Mouse (Mus musculus) left cerebral cortex, postnatal 36 days (tissue): ENCODE data around the gene H2al1h. TPM values are rescaled to one million over a fixed set of nuclear protein-coding genes. Genes with fewer than 3 reads are reported as not detected.
"Not testable (repeated sequence)": the region's sequence is repeated elsewhere in the genome, so short reads cannot be mapped to it uniquely, and the experiment has no call there.

Source experiments
- DNase-seq, 2 experiments: peaks; one replicate each; pipeline ENCODE4 v3.0.0; 2021 to 2022; ENCODE audit warnings: low spot score in 2 of 2, mixed read lengths in 1 of 2
- intact Hi-C: fragments of 180-260 bp; cut with DNase I; formaldehyde crosslinking; loops from one replicate; pipeline ENCODE4 v1.15.1; 2025
- total RNA-seq, 2 experiments: library from RNA; stranded (reverse); gene quantifications; 2 replicates each; pipeline ENCODE4 v1.2.3; 2021

H2al1h gene
- not detected for total RNA-seq

- intact Hi-C loops: not testable (repeated sequence)
These were observed at the start of gene H2al1h for GRCm38 (mm10) chrX:11321192-11321591. H2al1h (plus strand) TSS chrX:11321492.

DNA sequence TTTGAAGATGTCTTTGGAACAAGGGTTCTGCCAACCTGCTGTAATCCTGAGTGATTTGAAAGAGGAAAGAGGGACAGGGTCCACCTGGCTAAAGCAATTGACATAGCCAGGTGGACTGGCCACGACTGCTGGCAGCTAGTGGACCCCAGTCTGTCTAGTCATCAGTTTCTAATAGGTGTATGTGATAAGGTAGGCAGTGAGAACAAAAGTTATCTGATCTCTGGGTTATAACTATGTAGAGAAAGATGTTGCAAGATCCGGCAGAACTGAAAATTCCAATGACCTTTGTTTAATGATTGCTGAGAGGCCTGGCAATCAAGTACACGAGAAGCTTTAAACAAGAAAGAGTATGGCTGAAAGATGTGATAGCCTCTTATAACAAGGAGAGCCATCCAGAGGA, 48.1 kb upstream of the H2al1h start:
- no peak for DNase-seq
- intact Hi-C loops: no loop called here

More at GRCm38 (mm10) chrX:11321192-11321591, at the start of gene H2al1h:
- DNase-seq: not testable (repeated sequence)

- intact Hi-C loops: no loop called here
- DNase-seq: no peak
These were observed 44.2 kb upstream of the H2al1h start for GRCm38 (mm10) chrX:11277083-11277482.

DNA sequence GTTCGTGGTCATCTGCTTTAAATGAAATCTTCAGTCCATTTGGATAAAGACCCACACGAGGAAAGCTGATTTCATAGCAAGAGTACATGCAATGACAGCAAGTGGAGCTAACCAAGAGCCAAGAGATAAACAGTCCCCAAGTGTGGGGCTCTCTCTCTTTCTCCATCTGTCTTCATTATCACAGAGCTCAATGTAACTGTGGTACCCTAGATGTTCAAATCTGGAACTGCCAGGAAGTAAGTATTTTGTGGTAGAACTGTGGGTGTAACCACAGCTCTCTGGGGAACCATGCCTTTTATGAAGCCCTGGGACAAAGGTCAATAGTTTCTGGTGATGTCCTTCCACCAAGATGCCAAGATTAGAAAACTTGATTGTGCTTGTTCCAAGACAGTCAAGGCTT, 40.6 kb upstream of the H2al1h start:
- intact Hi-C loops: no loop called here
- DNase-seq: no peak

GRCm38 (mm10) chrX:11288306-11288882, 32.9 kb upstream of the H2al1h start:
- no peak for DNase-seq
- intact Hi-C loops: no loop called here

DNA sequence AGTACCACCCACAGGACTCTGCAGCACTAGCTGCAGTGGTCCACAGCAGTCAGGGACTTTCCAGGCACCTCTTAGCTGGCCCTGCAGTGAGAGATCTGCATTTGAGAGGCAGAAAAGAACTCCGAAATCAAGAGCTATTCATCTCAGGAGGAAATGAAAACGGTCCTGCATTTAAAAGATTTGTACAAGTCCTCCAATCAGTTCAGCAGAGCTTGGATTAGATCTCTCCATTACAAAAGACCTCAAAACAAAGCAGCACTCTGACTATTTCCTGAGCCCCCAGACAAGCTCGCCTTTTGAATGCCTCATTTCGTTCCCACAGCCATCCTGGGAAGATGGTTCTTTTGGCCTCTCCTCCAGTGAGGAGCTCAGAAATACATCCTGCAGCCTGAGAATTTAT, 32.0 kb upstream of the H2al1h start:
- DNase-seq: no peak
- intact Hi-C loops: no loop called here

GRCm38 (mm10) chrX:11298957-11299356, 22.3 kb upstream of the H2al1h start, which contains the start of gene H2al1a:
H2al1a (plus strand) TSS chrX:11299257.
- intact Hi-C loops, DNase-seq: not testable (repeated sequence)

DNA sequence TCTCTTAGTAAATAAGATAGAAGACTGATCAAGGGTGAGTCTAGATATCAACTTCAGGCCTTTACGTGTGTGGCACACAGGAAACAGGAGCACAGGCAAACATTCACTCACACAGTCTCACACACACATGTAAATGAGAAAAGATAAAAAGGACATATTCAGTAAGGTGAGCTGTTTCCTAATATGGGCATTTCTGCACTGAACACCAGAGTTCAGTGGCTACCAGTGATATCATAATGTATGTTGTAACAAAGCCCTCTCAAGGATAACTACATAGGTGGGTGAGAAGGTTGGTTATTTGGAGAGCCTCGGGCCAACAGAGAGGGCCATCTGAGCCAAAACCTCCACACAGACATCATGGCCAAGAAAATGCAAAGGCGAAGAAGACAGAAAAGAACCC, 19.2 kb upstream of the H2al1h start, which contains the start of gene H2al1b:
H2al1b (plus strand) TSS at position 301 of the 400 bp plus-strand sequence.
- intact Hi-C loops, DNase-seq: not testable (repeated sequence)

- DNase-seq, intact Hi-C loops: not testable (repeated sequence)
These were observed 15.9 kb upstream of the H2al1h start, which contains the start of gene H2al1c for GRCm38 (mm10) chrX:11305355-11305754. H2al1c (plus strand) TSS chrX:11305655.

GRCm38 (mm10) chrX:11308524-11308923, 12.8 kb upstream of the H2al1h start, which contains the start of gene H2al1d:
H2al1d (plus strand) TSS chrX:11308824.
- intact Hi-C loops: not testable (repeated sequence)

DNA sequence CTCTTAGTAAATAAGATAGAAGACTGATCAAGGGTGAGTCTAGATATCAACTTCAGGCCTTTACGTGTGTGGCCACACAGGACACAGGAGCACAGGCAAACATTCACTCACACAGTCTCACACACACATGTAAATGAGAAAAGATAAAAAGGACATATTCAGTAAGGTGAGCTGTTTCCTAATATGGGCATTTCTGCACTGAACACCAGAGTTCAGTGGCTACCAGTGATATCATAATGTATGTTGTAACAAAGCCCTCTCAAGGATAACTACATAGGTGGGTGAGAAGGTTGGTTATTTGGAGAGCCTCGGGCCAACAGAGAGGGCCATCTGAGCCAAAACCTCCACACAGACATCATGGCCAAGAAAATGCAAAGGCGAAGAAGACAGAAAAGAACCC, 9.7 kb upstream of the H2al1h start, which contains the start of gene H2al1e:
H2al1e (plus strand) TSS at position 301 of the 400 bp plus-strand sequence.
- DNase-seq, intact Hi-C loops: not testable (repeated sequence)

More at GRCm38 (mm10) chrX:11308524-11308923, 12.8 kb upstream of the H2al1h start, which contains the start of gene H2al1d:
- DNase-seq: not testable (repeated sequence)

- intact Hi-C loops, DNase-seq: not testable (repeated sequence)
These were observed 6.4 kb upstream of the H2al1h start, which contains the start of gene H2al1f for GRCm38 (mm10) chrX:11314858-11315257. H2al1f (plus strand) TSS chrX:11315158.

GRCm38 (mm10) chrX:11317956-11318355, 3.3 kb upstream of the H2al1h start, which contains the start of gene H2al1g:
H2al1g (plus strand) TSS chrX:11318256.
- intact Hi-C loops, DNase-seq: not testable (repeated sequence)

GRCm38 (mm10) chrX:11324359-11324758, 3.1 kb downstream of the H2al1h start, which contains the start of gene H2al1i:
H2al1i (plus strand) TSS chrX:11324659.
- intact Hi-C loops, DNase-seq: not testable (repeated sequence)

DNA sequence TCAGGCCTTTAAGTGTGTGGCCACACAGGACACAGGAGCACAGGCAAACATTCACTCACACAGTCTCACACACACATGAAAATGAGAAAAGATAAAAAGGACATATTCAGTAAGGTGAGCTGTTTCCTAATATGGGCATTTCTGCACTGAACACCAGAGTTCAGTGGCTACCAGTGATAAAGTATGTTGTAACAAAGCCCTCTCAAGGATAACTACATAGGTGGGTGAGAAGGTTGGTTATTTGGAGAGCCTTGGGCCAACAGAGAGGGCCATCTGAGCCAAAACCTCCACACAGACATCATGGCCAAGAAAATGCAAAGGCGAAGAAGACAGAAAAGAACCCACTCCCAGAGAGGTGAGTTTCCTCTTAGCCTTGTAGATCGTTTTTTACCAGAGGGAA, 6.2 kb downstream of the H2al1h start, which contains the start of gene H2al1j:
H2al1j (plus strand) TSS at position 301 of the 400 bp plus-strand sequence.
- intact Hi-C loops, DNase-seq: not testable (repeated sequence)

DNA sequence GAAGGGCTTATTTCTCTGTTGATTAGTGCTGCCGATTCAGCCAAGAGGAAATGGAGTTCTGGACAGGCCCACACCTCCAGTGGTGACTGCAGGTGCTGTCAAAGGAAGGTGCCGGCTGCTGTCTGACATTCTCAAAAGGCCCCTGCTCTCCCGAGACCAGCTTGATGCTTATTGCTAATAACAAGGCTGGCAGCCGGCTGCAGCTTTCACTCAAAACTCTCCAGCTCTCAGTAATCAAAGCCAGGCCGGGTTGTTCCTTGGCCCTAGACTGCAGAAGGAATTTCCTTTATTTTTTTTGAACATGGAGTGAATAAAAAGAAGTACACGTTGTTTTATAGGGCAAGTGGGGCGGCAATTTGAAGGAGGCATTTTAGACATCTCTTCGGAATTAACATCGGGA, 24.5 kb downstream of the H2al1h start:
- intact Hi-C loops: no loop called here
- DNase-seq: no peak

GRCm38 (mm10) chrX:11346756-11347155, 25.5 kb downstream of the H2al1h start:
- DNase-seq: no peak
- intact Hi-C loops: no loop called here

DNA sequence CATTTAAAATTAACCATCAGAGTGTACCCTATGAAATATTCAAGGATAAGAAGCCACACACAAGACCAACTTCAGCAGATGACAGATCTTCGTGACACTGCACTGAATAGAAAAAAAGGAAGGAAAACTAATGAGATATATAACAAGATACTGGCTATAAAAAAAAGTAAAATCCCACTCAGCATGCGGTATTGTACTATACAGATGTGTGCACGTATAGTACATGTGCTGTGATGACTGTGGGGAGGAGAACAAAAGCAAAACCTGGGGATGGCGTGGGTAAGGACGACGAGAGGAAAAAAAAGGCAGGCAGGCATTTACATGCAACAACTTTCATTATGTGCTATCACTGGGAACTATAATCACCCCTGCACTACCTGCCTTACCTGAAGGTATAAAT, 39.5 kb downstream of the H2al1h start:
- intact Hi-C loops: no loop called here
- no peak for DNase-seq

DNA sequence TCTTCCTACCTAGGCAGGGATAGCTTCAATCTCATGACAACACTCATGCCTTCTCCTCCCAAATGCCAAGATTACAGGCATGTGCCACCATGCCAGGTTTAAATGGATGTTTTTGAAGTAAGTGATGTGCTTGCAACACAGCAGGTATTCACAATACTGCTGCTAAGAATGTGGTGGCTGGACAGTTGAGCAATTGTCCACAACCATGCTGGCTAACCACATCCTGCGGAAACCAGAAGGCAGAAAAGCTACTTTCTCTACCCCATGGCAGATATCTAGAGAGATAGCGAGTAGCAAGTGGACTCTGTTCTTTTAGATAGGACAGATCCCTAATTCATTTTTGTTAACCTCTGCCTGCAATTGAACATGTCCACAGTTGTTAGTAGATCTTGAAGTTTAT, 40.0 kb downstream of the H2al1h start:
- DNase-seq: no peak
- intact Hi-C loops: no loop called here

GRCm38 (mm10) chrX:11363890-11364289, 42.6 kb downstream of the H2al1h start:
- DNase-seq: no peak
- intact Hi-C loops: no loop called here

GRCm38 (mm10) chrX:11365151-11365550, 43.9 kb downstream of the H2al1h start:
- intact Hi-C loops: no loop called here
- DNase-seq: no peak
